Mouse (Mus musculus): ENCODE measurements around the gene Abca17.

Abca17 gene

GRCm38 (mm10) chr17:24350926-24351759 lies at the start of gene Abca17:
TSS of gene Abca17 (minus strand) at chr17:24351068.
- no peak for DNase-seq (ENCODE audit: low read depth, low spot score)

DNA sequence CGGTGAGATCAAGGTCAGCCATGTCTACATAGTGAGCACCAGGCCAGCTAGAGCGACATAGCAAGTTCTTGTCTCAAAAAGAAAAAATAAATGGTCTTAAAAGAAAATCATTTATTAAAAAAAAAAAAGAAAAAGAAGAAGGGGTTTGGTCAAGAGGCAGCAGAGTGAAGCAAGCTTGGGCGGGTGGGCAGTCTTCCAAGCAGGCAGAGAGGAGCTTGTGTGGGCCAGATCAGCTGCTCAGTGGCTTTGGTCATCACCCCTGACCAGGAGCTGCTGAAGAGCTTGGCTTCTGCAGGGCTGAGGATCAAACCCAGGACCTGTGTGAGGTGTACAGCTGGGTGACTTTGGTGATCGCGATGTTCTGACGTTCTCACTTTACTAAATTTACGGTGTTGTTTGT lies 43.6 kb upstream of the Abca17 start:
- DNase-seq (ENCODE audit: low read depth, low spot score), result no peak

GRCm38 (mm10) chr17:24393527-24393926 lies 42.7 kb upstream of the Abca17 start:
- no peak for DNase-seq (ENCODE audit: low read depth, low spot score)

- DNase-seq (ENCODE audit: low read depth, low spot score), result no peak
These were observed 40.3 kb upstream of the Abca17 start for GRCm38 (mm10) chr17:24391149-24391548.

DNA sequence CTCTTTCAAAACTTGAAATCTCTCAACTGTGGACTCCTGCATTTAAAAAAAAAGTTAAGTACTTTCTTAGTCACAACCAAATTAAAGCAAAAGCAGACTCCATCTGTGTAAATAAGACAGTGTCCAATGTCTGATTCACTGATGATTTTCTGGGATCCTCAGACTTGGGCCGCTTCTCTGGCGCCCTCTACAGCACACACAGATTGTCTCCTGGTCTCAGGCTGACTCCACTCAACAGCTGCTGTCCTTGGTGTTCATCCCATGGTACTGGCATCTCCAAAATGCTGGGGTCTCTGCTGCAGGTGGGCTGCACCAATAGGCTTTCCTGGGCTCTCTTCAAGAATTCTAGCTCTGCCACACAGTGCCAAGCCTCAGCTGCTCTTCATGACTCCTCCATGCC lies 39.0 kb upstream of the Abca17 start:
- DNase-seq (ENCODE audit: low read depth, low spot score), result no peak

GRCm38 (mm10) chr17:24388711-24389110 lies 37.8 kb upstream of the Abca17 start:
- DNase-seq (ENCODE audit: low read depth, low spot score), result no peak

DNA sequence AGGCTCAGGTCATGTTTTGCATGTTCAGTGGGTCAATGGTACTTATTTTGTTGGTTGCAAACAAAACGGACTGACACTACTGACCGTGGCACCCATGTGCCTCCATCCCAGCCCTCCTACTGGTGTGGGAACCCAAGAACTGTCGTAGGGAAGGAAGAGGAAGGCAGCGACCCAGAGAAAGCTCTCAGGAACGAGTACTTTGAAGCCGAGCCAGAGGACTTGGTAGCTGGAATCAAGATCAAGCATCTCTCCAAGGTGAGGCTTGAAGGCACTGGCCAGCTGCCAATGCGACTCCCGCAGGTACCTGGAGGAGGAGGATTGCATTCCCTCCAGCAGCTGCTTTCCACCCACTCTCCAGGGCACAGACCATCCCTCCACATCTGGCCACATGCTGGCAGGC lies 32.9 kb upstream of the Abca17 start:
- no peak for DNase-seq (ENCODE audit: low read depth, low spot score)

- DNase-seq (ENCODE audit: low read depth, low spot score), result no peak
These were observed 27.6 kb upstream of the Abca17 start for GRCm38 (mm10) chr17:24378496-24378895.

GRCm38 (mm10) chr17:24375886-24376285 lies 25.0 kb upstream of the Abca17 start:
- no peak for DNase-seq (ENCODE audit: low read depth, low spot score)

DNA sequence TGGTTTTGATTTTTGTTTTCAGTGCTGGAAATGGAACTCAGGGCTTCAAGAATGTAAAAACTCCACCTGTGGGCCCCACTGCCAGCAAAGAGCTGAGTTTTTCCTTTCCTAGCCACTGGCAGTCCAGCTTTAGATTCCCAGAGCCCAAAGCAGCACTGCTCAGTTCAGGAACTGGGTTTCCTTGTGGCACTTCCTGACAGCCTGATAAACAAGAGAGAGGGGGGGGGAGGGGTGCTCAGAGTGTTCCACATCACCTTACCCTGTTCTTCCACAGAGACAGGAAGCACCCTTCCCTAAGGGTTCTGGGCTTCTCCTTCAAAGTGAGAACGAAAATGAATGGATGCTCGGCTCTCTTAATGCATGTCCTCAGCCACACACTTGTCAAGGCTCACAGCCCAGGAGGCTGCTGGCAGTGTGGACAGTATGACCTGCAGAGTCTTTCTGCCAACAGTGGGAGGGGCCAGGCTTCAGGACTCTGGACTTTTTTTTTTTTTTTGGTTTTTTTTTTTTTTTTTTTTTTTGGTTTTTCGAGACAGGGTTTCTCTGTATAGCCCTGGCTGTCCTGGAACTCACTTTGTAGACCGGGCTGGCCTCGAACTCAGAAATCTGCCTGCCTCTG lies 24.3 kb upstream of the Abca17 start:
- DNase-seq (ENCODE audit: low read depth, low spot score), result no peak

DNA sequence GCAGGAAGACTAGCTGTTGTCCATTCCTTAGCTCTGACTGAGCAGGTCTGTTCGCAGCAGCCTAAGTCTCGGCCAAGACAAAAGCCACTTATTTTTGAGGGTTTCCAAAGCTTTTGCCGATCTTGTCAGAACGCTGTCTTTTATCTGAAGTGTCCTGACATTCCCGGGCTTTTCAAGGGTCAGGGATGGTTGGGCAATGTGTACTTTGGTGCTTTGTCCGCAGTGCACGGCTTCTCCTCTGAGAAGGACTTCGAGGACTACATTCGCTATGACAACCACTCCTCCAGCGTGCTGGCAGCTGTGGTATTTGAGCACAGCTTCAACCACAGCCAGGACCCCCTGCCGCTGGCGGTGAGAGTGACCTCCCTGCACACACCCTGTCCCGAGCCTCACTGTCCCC lies 15.0 kb upstream of the Abca17 start:
- DNase-seq (ENCODE audit: low read depth, low spot score), result no peak

GRCm38 (mm10) chr17:24364461-24364860 lies 13.6 kb upstream of the Abca17 start:
- DNase-seq (ENCODE audit: low read depth, low spot score), result no peak

- DNase-seq (ENCODE audit: low read depth, low spot score), result no peak
These were observed 11.7 kb upstream of the Abca17 start for GRCm38 (mm10) chr17:24362527-24362926.

DNA sequence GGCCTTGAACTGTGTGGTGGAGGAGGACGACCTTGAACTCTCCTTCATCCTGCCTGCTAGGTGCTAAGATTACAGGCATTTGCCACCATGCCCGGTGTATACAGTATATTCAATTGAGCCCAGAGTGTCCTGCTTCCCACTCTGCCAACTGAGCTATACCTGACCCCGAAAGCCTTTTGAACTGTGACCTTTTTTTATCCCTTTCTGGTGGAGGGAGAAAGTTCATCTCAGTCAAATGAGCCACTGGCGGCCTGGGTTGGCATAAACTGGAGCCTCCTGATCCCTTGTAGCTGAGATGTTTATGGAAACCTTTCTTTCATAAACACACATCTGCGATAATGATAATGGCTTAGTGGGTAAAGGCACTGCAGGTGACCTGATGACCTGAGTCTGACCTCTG lies 10.4 kb upstream of the Abca17 start:
- DNase-seq (ENCODE audit: low read depth, low spot score), result no peak

GRCm38 (mm10) chr17:24360841-24361240 lies 10.0 kb upstream of the Abca17 start:
- DNase-seq (ENCODE audit: low read depth, low spot score), result no peak

GRCm38 (mm10) chr17:24359903-24360302 lies 9.0 kb upstream of the Abca17 start:
- no peak for DNase-seq (ENCODE audit: low read depth, low spot score)

GRCm38 (mm10) chr17:24359006-24359405 lies 8.1 kb upstream of the Abca17 start:
- DNase-seq (ENCODE audit: low read depth, low spot score), result no peak

- no peak for DNase-seq (ENCODE audit: low read depth, low spot score)
These were observed 4.4 kb upstream of the Abca17 start for GRCm38 (mm10) chr17:24355284-24355683.

DNA sequence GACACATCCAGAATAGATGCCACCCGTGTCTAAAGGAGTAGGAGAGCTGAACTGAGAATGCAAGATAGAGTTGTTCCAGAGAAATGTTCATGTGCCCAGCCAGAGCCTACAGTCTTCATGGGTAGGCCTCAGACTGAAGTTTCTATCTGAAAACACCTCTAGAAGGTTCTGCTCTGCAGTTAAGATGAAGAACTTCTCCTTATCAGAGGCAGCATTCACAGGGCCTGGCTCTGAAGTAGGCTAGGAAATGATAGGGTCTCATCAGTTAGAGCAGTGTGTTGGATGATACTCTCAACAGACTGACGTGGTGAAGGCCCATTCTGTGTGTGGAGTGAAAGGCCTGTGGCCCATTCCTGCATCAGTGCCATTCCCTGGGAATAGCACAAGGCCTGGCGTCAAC lies 3.1 kb upstream of the Abca17 start:
- DNase-seq (ENCODE audit: low read depth, low spot score), result no peak

GRCm38 (mm10) chr17:24352370-24353194 lies 1.7 kb upstream of the Abca17 start:
- no peak for DNase-seq (ENCODE audit: low read depth, low spot score)

GRCm38 (mm10) chr17:24351760-24352357 lies 991 bp upstream of the Abca17 start, which contains the start of gene Abca3:
TSS of gene Abca3 (plus strand) at chr17:24351950.
- peak; percentile 91 for DNase-seq (ENCODE audit: low read depth, low spot score)

- DNase-seq (ENCODE audit: low read depth, low spot score), result no peak
These were observed 1.7 kb downstream of the Abca17 start for GRCm38 (mm10) chr17:24349176-24349575.
